Mouse (Mus musculus): Measurements from ENCODE around the gene Simc1. TPM values are rescaled to one million over a fixed set of nuclear protein-coding genes. Genes with fewer than 3 reads are reported as not detected.

Simc1 gene
- polyA plus RNA-seq, 1 experiment from 2014 or later: 19.5 TPM

DNA sequence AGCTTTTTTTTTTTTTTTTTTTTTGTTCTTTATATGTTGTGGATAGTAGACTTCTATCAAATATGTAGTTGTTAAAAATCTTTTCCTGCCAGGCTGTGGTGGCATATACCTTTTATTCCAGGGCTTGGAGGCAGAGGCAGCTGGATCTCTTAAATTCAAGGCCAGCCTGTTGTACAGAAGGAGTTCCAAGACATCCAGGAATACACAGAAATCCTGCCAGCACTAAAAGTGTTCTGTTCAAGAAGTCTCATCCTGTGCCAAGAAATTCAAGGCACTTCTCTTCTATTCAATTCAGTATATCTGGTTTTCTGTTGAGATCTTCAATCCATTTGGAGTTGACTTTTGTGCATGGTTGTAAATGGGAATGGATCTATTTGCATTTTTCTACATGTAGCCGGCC is 2.3 kb downstream of the Simc1 start:
- H3K36me3 ChIP-seq (ENCODE audit: control insufficient read depth, insufficient read depth, low read length): no peaks in the 10 kb centered on the region
- peaks cover 3% of the 10 kb centered on the region for H3K4me1 ChIP-seq (ENCODE audit: control insufficient read depth, insufficient read depth, low read length)
- H3K27ac ChIP-seq (ENCODE audit: low read depth, low read length): no peak overlapping the region
- no peak overlapping the region for H3K4me2 ChIP-seq (ENCODE audit: low read depth)
- ATAC-seq (ENCODE audit: insufficient read depth, low FRiP score, low TSS enrichment) (no peak), DNase-seq (ENCODE audit: low spot score) (no peak)
- no peak overlapping the region for H3K4me3 ChIP-seq (ENCODE audit: low read depth, low read length)
- H3K9me3 ChIP-seq (ENCODE audit: control insufficient read depth, low read length): no peaks in the 10 kb centered on the region
- WGBS: 92% methylated on average over 1 of the region's 1 CpGs
- H3K9ac ChIP-seq (ENCODE audit: low read length): no peak overlapping the region
- H3K27me3 ChIP-seq (ENCODE audit: control insufficient read depth, insufficient read depth, low read length): no peaks in the 10 kb centered on the region

- DNase-seq (ENCODE audit: low spot score) (no peak), ATAC-seq (ENCODE audit: insufficient read depth, low FRiP score, low TSS enrichment) (no peak)
- 90% methylated on average over 4 of the region's 4 CpGs for WGBS
- Histone ChIP-seq H3K9me3 (ENCODE audit: control insufficient read depth, low read length) (no peaks in the 10 kb centered on the region; the same call in 1 of the 2 replicates), H3K27me3 (ENCODE audit: control insufficient read depth, insufficient read depth, low read length) (no peaks in the 10 kb centered on the region), H3K27ac (ENCODE audit: low read depth, low read length) (no peak overlapping the region), H3K4me2 (ENCODE audit: low read depth) (no peak overlapping the region), H3K36me3 (ENCODE audit: control insufficient read depth, insufficient read depth, low read length) (peaks cover under 1% of the 10 kb centered on the region; the same call in 1 of the 2 replicates), H3K4me3 (ENCODE audit: low read depth, low read length) (no peak overlapping the region), H3K9ac (ENCODE audit: low read length) (no peak overlapping the region), H3K4me1 (ENCODE audit: control insufficient read depth, insufficient read depth, low read length) (no peaks in the 10 kb centered on the region)
Measured at GRCm38 (mm10) chr13:54520221-54520620, 16.6 kb downstream of the Simc1 start.

- H3K36me3 ChIP-seq (ENCODE audit: control insufficient read depth, insufficient read depth, low read length): peaks cover 7% of the 10 kb centered on the region
- H3K9me3 ChIP-seq (ENCODE audit: control insufficient read depth, low read length): no peaks in the 10 kb centered on the region
- no peak overlapping the region for H3K4me2 ChIP-seq (ENCODE audit: low read depth)
- no peaks in the 10 kb centered on the region for H3K4me1 ChIP-seq (ENCODE audit: control insufficient read depth, insufficient read depth, low read length)
- no peak overlapping the region for H3K27ac ChIP-seq (ENCODE audit: low read depth, low read length)
- H3K9ac ChIP-seq (ENCODE audit: low read length): no peak overlapping the region
- H3K27me3 ChIP-seq (ENCODE audit: control insufficient read depth, insufficient read depth, low read length): no peaks in the 10 kb centered on the region
- no peak overlapping the region for H3K4me3 ChIP-seq (ENCODE audit: low read depth, low read length)
- DNase-seq (ENCODE audit: low spot score): no peak
- ATAC-seq (ENCODE audit: insufficient read depth, low FRiP score, low TSS enrichment): no peak
Measured at GRCm38 (mm10) chr13:54521181-54521580, 17.6 kb downstream of the Simc1 start.

DNA sequence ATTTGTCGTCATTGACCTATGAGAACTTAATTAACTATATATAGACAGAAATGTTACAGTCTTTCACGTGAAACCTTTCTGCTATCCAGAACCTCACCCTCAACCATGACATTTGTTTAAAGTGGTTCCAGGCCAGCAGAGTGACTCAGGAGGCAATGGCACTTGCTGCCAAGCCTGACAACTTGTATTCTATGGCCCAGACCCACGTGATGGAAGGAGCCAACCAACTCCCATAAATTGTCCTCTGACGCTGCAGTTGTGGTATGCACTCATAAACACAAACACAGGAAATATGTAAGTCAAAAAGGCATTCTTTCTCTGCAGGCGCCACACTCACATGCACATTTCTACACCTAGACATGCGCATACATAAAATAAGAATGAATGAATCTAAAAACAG is 23.6 kb downstream of the Simc1 start:
- no peaks in the 10 kb centered on the region for H3K27me3 ChIP-seq (ENCODE audit: control insufficient read depth, insufficient read depth, low read length)
- no peaks in the 10 kb centered on the region for H3K4me1 ChIP-seq (ENCODE audit: control insufficient read depth, insufficient read depth, low read length)
- DNase-seq (ENCODE audit: low spot score) (no peak), ATAC-seq (ENCODE audit: insufficient read depth, low FRiP score, low TSS enrichment) (no peak)
- peaks cover 8% of the 10 kb centered on the region for H3K36me3 ChIP-seq (ENCODE audit: control insufficient read depth, insufficient read depth, low read length)
- WGBS: 91% methylated on average over 6 of the region's 6 CpGs
- H3K9ac ChIP-seq (ENCODE audit: low read length): no peak overlapping the region
- no peaks in the 10 kb centered on the region for H3K9me3 ChIP-seq (ENCODE audit: control insufficient read depth, low read length)
- no peak overlapping the region for H3K4me2 ChIP-seq (ENCODE audit: low read depth)
- H3K4me3 ChIP-seq (ENCODE audit: low read depth, low read length): no peak overlapping the region
- no peak overlapping the region for H3K27ac ChIP-seq (ENCODE audit: low read depth, low read length)

DNA sequence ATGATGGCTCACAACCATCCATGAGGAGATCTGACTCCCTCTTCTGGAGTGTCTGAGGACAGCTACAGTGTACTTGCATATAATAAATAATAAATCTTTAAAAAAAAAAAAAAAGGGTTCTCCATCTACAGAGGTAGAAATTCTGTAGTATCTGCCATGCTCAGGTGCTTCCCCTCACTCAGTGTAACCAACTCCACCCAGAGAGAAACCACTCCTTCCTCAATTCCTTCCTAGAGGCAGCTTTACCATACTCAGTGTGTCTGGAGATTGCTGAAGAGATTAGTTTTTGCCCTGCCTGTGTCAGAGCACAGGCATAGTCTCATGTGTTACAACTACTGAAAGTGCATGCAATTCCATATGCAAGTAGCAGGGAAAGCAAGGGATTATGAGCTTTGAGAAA is 28.6 kb downstream of the Simc1 start:
- no peaks in the 10 kb centered on the region for H3K27me3 ChIP-seq (ENCODE audit: control insufficient read depth, insufficient read depth, low read length)
- no peaks in the 10 kb centered on the region for H3K9me3 ChIP-seq (ENCODE audit: control insufficient read depth, low read length)
- H3K9ac ChIP-seq (ENCODE audit: low read length): no peak overlapping the region
- H3K4me1 ChIP-seq (ENCODE audit: control insufficient read depth, insufficient read depth, low read length): no peaks in the 10 kb centered on the region
- H3K27ac ChIP-seq (ENCODE audit: low read depth, low read length): no peak overlapping the region
- ATAC-seq (ENCODE audit: insufficient read depth, low FRiP score, low TSS enrichment) (no peak), DNase-seq (ENCODE audit: low spot score) (no peak)
- H3K4me3 ChIP-seq (ENCODE audit: low read depth, low read length): no peak overlapping the region
- H3K36me3 ChIP-seq (ENCODE audit: control insufficient read depth, insufficient read depth, low read length): peaks cover 4% of the 10 kb centered on the region; the same call in 1 of the 2 replicates
- H3K4me2 ChIP-seq (ENCODE audit: low read depth): no peak overlapping the region

DNA sequence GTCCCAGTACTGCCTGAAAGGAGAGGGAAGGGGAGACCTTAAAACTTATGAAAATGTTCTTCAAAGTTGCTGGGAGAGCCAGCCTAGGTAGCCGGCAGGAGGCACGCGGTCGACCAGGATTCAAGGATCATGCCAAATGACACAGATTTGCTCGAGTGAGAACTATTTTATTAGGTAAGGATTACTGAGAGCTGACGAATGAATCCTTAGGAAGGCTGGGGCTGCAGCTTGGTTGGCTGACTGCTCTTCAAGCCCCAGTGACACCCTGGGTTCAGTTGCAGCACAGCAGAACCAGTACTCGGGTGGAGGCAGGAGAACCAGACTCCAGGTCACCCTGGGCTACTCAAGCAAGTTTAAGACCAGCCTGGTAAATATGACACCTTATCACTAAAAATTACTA is 44.5 kb downstream of the Simc1 start:
- Histone ChIP-seq H3K4me1 (ENCODE audit: control insufficient read depth, insufficient read depth, low read length) (no peaks in the 10 kb centered on the region), H3K9ac (ENCODE audit: low read length) (no peak overlapping the region), H3K4me2 (ENCODE audit: low read depth) (no peak overlapping the region), H3K4me3 (ENCODE audit: low read depth, low read length) (no peak overlapping the region), H3K36me3 (ENCODE audit: control insufficient read depth, insufficient read depth, low read length) (peaks cover 7% of the 10 kb centered on the region; the same call in 1 of the 2 replicates), H3K27ac (ENCODE audit: low read depth, low read length) (no peak overlapping the region), H3K9me3 (ENCODE audit: control insufficient read depth, low read length) (no peaks in the 10 kb centered on the region), H3K27me3 (ENCODE audit: control insufficient read depth, insufficient read depth, low read length) (no peaks in the 10 kb centered on the region)
- no peak for DNase-seq (ENCODE audit: low spot score)
- 90% methylated on average over 7 of the region's 7 CpGs for WGBS
- ATAC-seq (ENCODE audit: insufficient read depth, low FRiP score, low TSS enrichment): no peak

GRCm38 (mm10) chr13:54556176-54556575 is 52.6 kb downstream of the Simc1 start:
- DNase-seq (ENCODE audit: low spot score): no peak
- H3K36me3 ChIP-seq (ENCODE audit: control insufficient read depth, insufficient read depth, low read length): peaks cover 30% of the 10 kb centered on the region

GRCm38 (mm10) chr13:54556796-54557195 is 53.2 kb downstream of the Simc1 start:
- no peak for DNase-seq (ENCODE audit: low spot score)
- no peak overlapping the region for H3K4me2 ChIP-seq (ENCODE audit: low read depth)

More at GRCm38 (mm10) chr13:54556176-54556575, 52.6 kb downstream of the Simc1 start:
- H3K4me3 ChIP-seq (ENCODE audit: low read depth, low read length): no peak overlapping the region
- no peak overlapping the region for H3K4me2 ChIP-seq (ENCODE audit: low read depth)
- H3K9ac ChIP-seq (ENCODE audit: low read length): no peak overlapping the region
- 91% methylated on average over 9 of the region's 9 CpGs for WGBS
- no peaks in the 10 kb centered on the region for H3K4me1 ChIP-seq (ENCODE audit: control insufficient read depth, insufficient read depth, low read length)
- H3K27ac ChIP-seq (ENCODE audit: low read depth, low read length): no peak overlapping the region
- H3K27me3 ChIP-seq (ENCODE audit: control insufficient read depth, insufficient read depth, low read length): no peaks in the 10 kb centered on the region
- ATAC-seq (ENCODE audit: insufficient read depth, low FRiP score, low TSS enrichment): no peak
- H3K9me3 ChIP-seq (ENCODE audit: control insufficient read depth, low read length): no peaks in the 10 kb centered on the region

DNA sequence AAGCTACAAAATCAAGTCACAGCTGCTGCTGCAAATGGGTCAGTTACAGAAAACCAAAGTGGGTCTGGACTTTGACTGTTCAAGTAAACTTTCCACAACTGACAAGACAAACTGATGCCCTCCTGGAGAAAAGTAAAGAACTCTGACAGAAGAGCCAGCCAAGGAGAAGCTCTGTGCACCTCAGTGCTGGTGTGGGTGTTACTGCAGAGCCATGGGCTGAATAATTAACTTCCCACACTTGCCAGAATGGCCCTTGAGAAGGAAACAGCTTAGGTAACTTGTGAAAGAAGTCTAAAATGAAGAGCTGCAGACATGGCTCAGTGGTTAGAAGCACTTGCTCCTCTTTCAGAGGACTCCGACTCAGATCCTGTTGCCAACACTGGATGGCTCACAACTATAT is 54.1 kb downstream of the Simc1 start:
- H3K4me3 ChIP-seq (ENCODE audit: low read depth, low read length): no peak overlapping the region
- H3K27ac ChIP-seq (ENCODE audit: low read depth, low read length): no peak overlapping the region
- no peaks in the 10 kb centered on the region for H3K4me1 ChIP-seq (ENCODE audit: control insufficient read depth, insufficient read depth, low read length)
- no peaks in the 10 kb centered on the region for H3K27me3 ChIP-seq (ENCODE audit: control insufficient read depth, insufficient read depth, low read length)
- no peak for ATAC-seq (ENCODE audit: insufficient read depth, low FRiP score, low TSS enrichment)
- H3K9ac ChIP-seq (ENCODE audit: low read length): no peak overlapping the region
- H3K9me3 ChIP-seq (ENCODE audit: control insufficient read depth, low read length): no peaks in the 10 kb centered on the region
- peaks cover 30% of the 10 kb centered on the region for H3K36me3 ChIP-seq (ENCODE audit: control insufficient read depth, insufficient read depth, low read length)
- no peak for DNase-seq (ENCODE audit: low spot score)
- no peak overlapping the region for H3K4me2 ChIP-seq (ENCODE audit: low read depth)
- WGBS: 96% methylated on average over 1 of the region's 1 CpGs

More at GRCm38 (mm10) chr13:54556796-54557195, 53.2 kb downstream of the Simc1 start:
- Histone ChIP-seq H3K9ac (ENCODE audit: low read length) (no peak overlapping the region), H3K36me3 (ENCODE audit: control insufficient read depth, insufficient read depth, low read length) (peaks cover 30% of the 10 kb centered on the region), H3K27me3 (ENCODE audit: control insufficient read depth, insufficient read depth, low read length) (no peaks in the 10 kb centered on the region), H3K9me3 (ENCODE audit: control insufficient read depth, low read length) (no peaks in the 10 kb centered on the region), H3K4me3 (ENCODE audit: low read depth, low read length) (no peak overlapping the region), H3K27ac (ENCODE audit: low read depth, low read length) (no peak overlapping the region), H3K4me1 (ENCODE audit: control insufficient read depth, insufficient read depth, low read length) (no peaks in the 10 kb centered on the region)
- no peak for ATAC-seq (ENCODE audit: insufficient read depth, low FRiP score, low TSS enrichment)
- 94% methylated on average over 3 of the region's 3 CpGs for WGBS

Data from neural tube, embryonic 11.5 days (tissue).